8 mouse cellular contexts compared by ENCODE assay signal in genomic region chr13:117604073-117604472, GRCm38 (mm10). TPM values are rescaled to one million over a fixed set of nuclear protein-coding genes. Genes with fewer than 3 reads are reported as not detected.
DNase-seq lines count a peak whose midpoint lies in the region; ATAC-seq and TF ChIP-seq lines count a peak whose summit lies in the region.

No protein-coding gene starts in this region.

- no peaks in the 10 kb centered on the region for H3K9me3 ChIP-seq in intestine, embryonic 15.5 days
- no peaks in the 10 kb centered on the region for H3K9me3 ChIP-seq in intestine, postnatal 0 days (ENCODE audit: control insufficient read depth)
- no peaks in the 10 kb centered on the region for H3K9me3 ChIP-seq in embryonic facial prominence, embryonic 13.5 days
- H3K9me3 ChIP-seq in neural tube, embryonic 15.5 days (replicated peaks): no peaks in the 10 kb centered on the region

- peaks cover 9% of the 10 kb centered on the region for H3K4me1 ChIP-seq in intestine, embryonic 15.5 days (replicated peaks)
- H3K4me1 ChIP-seq in intestine, postnatal 0 days (replicated peaks; ENCODE audit: control insufficient read depth, insufficient read depth, low read length): no peaks in the 10 kb centered on the region
- H3K4me1 ChIP-seq in embryonic facial prominence, embryonic 13.5 days: peaks cover 15% of the 10 kb centered on the region
- H3K4me1 ChIP-seq in neural tube, embryonic 15.5 days: peaks cover 17% of the 10 kb centered on the region

- H3K27me3 ChIP-seq in intestine, embryonic 15.5 days (replicated peaks): peaks cover 15% of the 10 kb centered on the region
- H3K27me3 ChIP-seq in intestine, postnatal 0 days (replicated peaks; ENCODE audit: control insufficient read depth, insufficient read depth, low read length): peaks cover 19% of the 10 kb centered on the region
- peaks cover 30% of the 10 kb centered on the region for H3K27me3 ChIP-seq in embryonic facial prominence, embryonic 13.5 days
- H3K27me3 ChIP-seq in neural tube, embryonic 15.5 days (replicated peaks): peaks cover 17% of the 10 kb centered on the region; the same call in 1 of the 2 replicates

- ATAC-seq in intestine, embryonic 15.5 days: no peak
- ATAC-seq in intestine, postnatal 0 days: no peak
- no peak for ATAC-seq in embryonic facial prominence, embryonic 13.5 days (ENCODE audit: insufficient number of reproducible peaks, insufficient read depth, low FRiP score, low TSS enrichment, low read depth)
- ATAC-seq in neural tube, embryonic 15.5 days (ENCODE audit: low FRiP score): no peak
- no peak for ATAC-seq in megakaryocyte, adult 5-6 weeks (ENCODE audit: poor library complexity, severe bottlenecking)

- peak; percentile 60 for DNase-seq in R1 (ENCODE audit: low read depth, low spot score)
- peak; percentile 29 for DNase-seq in kidney, postnatal 14 days
- DNase-seq in frontal cortex, adult 2 months (ENCODE audit: extremely low spot score in 1 of 2, low spot score in 1 of 2): no peak

- WGBS in intestine, embryonic 15.5 days: 25% methylated on average over 7 of the region's 7 CpGs
- WGBS in intestine, postnatal 0 days: 24% methylated on average over 7 of the region's 7 CpGs
- 26% methylated on average over 7 of the region's 7 CpGs for WGBS in embryonic facial prominence, embryonic 13.5 days
- WGBS in neural tube, embryonic 15.5 days: 34% methylated on average over 7 of the region's 7 CpGs

- no peaks in the 10 kb centered on the region for H3K36me3 ChIP-seq in intestine, embryonic 15.5 days
- H3K36me3 ChIP-seq in intestine, postnatal 0 days (ENCODE audit: control insufficient read depth, insufficient read depth): no peaks in the 10 kb centered on the region
- H3K36me3 ChIP-seq in embryonic facial prominence, embryonic 13.5 days: no peaks in the 10 kb centered on the region
- no peaks in the 10 kb centered on the region for H3K36me3 ChIP-seq in neural tube, embryonic 15.5 days

- no peak for TF ChIP-seq CTCF in intestine, postnatal 0 days (IDR thresholded peaks at IDR 0.05; ENCODE audit: low read depth)

- 0 out of 2 replicates have a peak overlapping the region, but pooled peaks have one; percentile 99 for H3K4me2 ChIP-seq in intestine, embryonic 15.5 days (replicated peaks)
- H3K4me2 ChIP-seq in intestine, postnatal 0 days (replicated peaks; ENCODE audit: low read depth): no peak overlapping the region
- peak overlapping the region; percentile 98 for H3K4me2 ChIP-seq in embryonic facial prominence, embryonic 13.5 days
- peak overlapping the region; percentile 84 for H3K4me2 ChIP-seq in neural tube, embryonic 15.5 days

- H3K27ac ChIP-seq in intestine, embryonic 15.5 days: no peak overlapping the region
- no peak overlapping the region for H3K27ac ChIP-seq in intestine, postnatal 0 days (ENCODE audit: low read depth, low read length)
- H3K27ac ChIP-seq in embryonic facial prominence, embryonic 13.5 days: no peak overlapping the region
- no peak overlapping the region for H3K27ac ChIP-seq in neural tube, embryonic 15.5 days (replicated peaks)

- H3K9ac ChIP-seq in intestine, embryonic 15.5 days: no peak overlapping the region
- H3K9ac ChIP-seq in intestine, postnatal 0 days (ENCODE audit: low read depth, low read length): no peak overlapping the region
- H3K9ac ChIP-seq in embryonic facial prominence, embryonic 13.5 days: no peak overlapping the region
- no peak overlapping the region for H3K9ac ChIP-seq in neural tube, embryonic 15.5 days (replicated peaks)

- no peak overlapping the region for H3K4me3 ChIP-seq in intestine, embryonic 15.5 days (replicated peaks)
- H3K4me3 ChIP-seq in intestine, postnatal 0 days (ENCODE audit: low read depth, low read length): no peak overlapping the region
- peak overlapping the region; percentile 62 for H3K4me3 ChIP-seq in embryonic facial prominence, embryonic 13.5 days
- peak overlapping the region; percentile 80 for H3K4me3 ChIP-seq in neural tube, embryonic 15.5 days (replicated peaks)

RNA-seq across cellular contexts. Expression of gene Hcn1, which starts 2.0 kb away (rescaled TPM):
- 0.04 and 0.05 TPM in 2 replicates for polyA plus RNA-seq in intestine, embryonic 15.5 days (2015; fragmentation: Nextera tagmentation; extraction: Ambion mirVana)
- 0.17 and 0.26 TPM in 2 replicates for polyA plus RNA-seq in intestine, postnatal 0 days (2015; fragmentation: Nextera tagmentation; extraction: Ambion mirVana)
- polyA plus RNA-seq in embryonic facial prominence, embryonic 13.5 days (2015; fragmentation: Nextera tagmentation; extraction: Ambion mirVana): 0.24 and 0.30 TPM in 2 replicates
- polyA plus RNA-seq in neural tube, embryonic 15.5 days (2015; fragmentation: Nextera tagmentation; extraction: Ambion mirVana): 0.68 and 1.2 TPM in 2 replicates
- total RNA-seq in megakaryocyte, adult 5-6 weeks (2015): not detected in 2 replicates
- not detected in 2 replicates for total RNA-seq in megakaryocyte, adult 5-6 weeks (2017)
- polyA plus RNA-seq in frontal cortex, adult 2 months (2012; rRNA removed): 8.7 and 9.9 TPM in 2 replicates

Comparison
In these comparisons a context has a peak if more than half of its experiments do, and no peak if none do; other contexts are left out.
1. H3K4me3 ChIP-seq: peak in embryonic facial prominence, embryonic 13.5 days (single experiment) and neural tube, embryonic 15.5 days (single experiment); none in intestine, embryonic 15.5 days (single experiment) and intestine, postnatal 0 days (single experiment).
2. DNase-seq: peak in R1 (single experiment) and kidney, postnatal 14 days (single experiment); none in frontal cortex, adult 2 months (0 of 2).